Mouse (Mus musculus) ES-E14 (cell line): Measurements from ENCODE around the gene Foxs1. TPM values are rescaled to one million over a fixed set of nuclear protein-coding genes. Genes with fewer than 3 reads are reported as not detected.

Experiments used
- DNase-seq: peaks from one replicate; pipeline ENCODE4 v3.0.0-alpha.2; 2013; ENCODE audit warnings: low read depth, low spot score
- H3K27ac ChIP-seq: 2 replicates; pipeline ENCODE4 v1.5.1; 2012; ENCODE audit warnings: low read depth, mild to moderate bottlenecking, low read length, moderate library complexity, mixed read lengths; ENCODE audit not compliant: poor library complexity, insufficient read depth, severe bottlenecking
- H3K36me3 ChIP-seq: 2 replicates; pipeline ENCODE4 v1.6.1; 2012; ENCODE audit warnings: mild to moderate bottlenecking, low read length, moderate library complexity, mixed read lengths; ENCODE audit not compliant: control insufficient read depth, poor library complexity, insufficient read depth, severe bottlenecking
- H3K4me1 ChIP-seq, 2 experiments: fragments of 150-350 bp in 1 of 2; sonication (generic) in 1 of 2; 2 replicates each; pipeline ENCODE4 v1.6.1; 2012; ENCODE audit warnings: low read length in 2 of 2, mild to moderate bottlenecking in 1 of 2, mixed read lengths in 1 of 2; ENCODE audit not compliant: control insufficient read depth in 2 of 2, insufficient read depth in 2 of 2, poor library complexity in 1 of 2
- H3K4me3 ChIP-seq, 2 experiments: fragments of 150-350 bp in 1 of 2; sonication (generic) in 1 of 2; 2 replicates each; pipeline ENCODE4 v1.5.1; 2012; ENCODE audit warnings: low read length in 2 of 2, low read depth in 1 of 2, mild to moderate bottlenecking in 1 of 2, mixed read lengths in 1 of 2; ENCODE audit not compliant: insufficient read depth in 1 of 2, poor library complexity in 1 of 2, severe bottlenecking in 1 of 2
- H3K9ac ChIP-seq: 2 replicates; pipeline ENCODE4 v1.6.1; 2012; ENCODE audit warnings: low read depth, mild to moderate bottlenecking, low read length, mixed read lengths; ENCODE audit not compliant: poor library complexity, insufficient read depth, severe bottlenecking
- H3K9me3 ChIP-seq: fragments of 150-350 bp; sonication (generic); 2 replicates; pipeline ENCODE4 v1.6.1; 2012; ENCODE audit warnings: low read depth, mild to moderate bottlenecking, low read length; ENCODE audit not compliant: control insufficient read depth, insufficient read depth
- CHD2 ChIP-seq: IDR thresholded peaks from 2 replicates; pipeline ENCODE4 v1.6.1; 2014; ENCODE audit warnings: mild to moderate bottlenecking, low read depth, low read length, inconsistent platforms
- HCFC1 ChIP-seq: IDR thresholded peaks from 2 replicates; pipeline ENCODE4 v1.6.1; 2012; ENCODE audit warnings: low read length, inconsistent platforms, borderline replicate concordance; ENCODE audit not compliant: insufficient read depth
- MAFK ChIP-seq: IDR thresholded peaks from 2 replicates; pipeline ENCODE4 v1.6.1; 2014; ENCODE audit warnings: mild to moderate bottlenecking, low read depth, low read length, inconsistent platforms; ENCODE audit not compliant: insufficient read depth
- ZC3H11A ChIP-seq: IDR thresholded peaks from 2 replicates; pipeline ENCODE4 v1.6.1; 2012; ENCODE audit warnings: low read depth, mild to moderate bottlenecking, inconsistent platforms, low read length, borderline replicate concordance
- ZNF384 ChIP-seq: IDR thresholded peaks from 2 replicates; pipeline ENCODE4 v1.6.1; 2012; ENCODE audit warnings: low read depth, low read length, inconsistent platforms
- in situ Hi-C, 2 experiments: fragments of 600-800 bp; cut with MboI; formaldehyde crosslinking; loops; one replicate each; pipeline ENCODE4 v1.15.1; 2025; ENCODE audit warnings: low sequenced_read_pairs in 2 of 2, inconsistent platforms in 1 of 2; ENCODE audit not compliant: unreplicated experiment in 2 of 2
- total RNA-seq: library from RNA; depleted of rRNA; stranded (reverse); fragments of 300-350 nt; gene quantifications from 2 replicates; pipeline ENCODE4 v1.2.3, GENCODE M21; 2012

The Foxs1 gene
- total RNA-seq, 1 experiment, result 0.36 TPM

DNA sequence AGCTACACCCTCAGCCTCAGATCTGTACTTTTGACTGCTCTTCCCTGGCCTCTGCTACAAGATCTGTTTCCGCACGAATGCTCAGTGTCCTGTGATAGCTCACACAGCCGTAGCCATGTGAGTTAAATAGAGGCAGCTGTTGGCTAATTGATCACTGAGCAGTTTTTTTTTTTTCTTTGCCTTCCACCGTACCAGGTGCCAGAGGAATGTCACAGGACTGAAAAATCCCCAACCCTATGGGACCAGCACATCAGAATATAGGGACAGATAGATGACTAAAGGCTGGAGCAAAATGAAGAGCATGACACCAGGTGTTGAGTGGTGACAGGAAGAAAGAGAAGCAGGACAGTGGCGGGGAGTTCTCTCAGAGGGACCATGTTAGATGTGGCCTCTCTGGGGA lies 16.9 kb downstream of the Foxs1 start:
- no peak for DNase-seq
- no peak overlapping the region for H3K9ac ChIP-seq
- H3K4me3 ChIP-seq, result no peak overlapping the region
- no peak overlapping the region for H3K27ac ChIP-seq
- H3K36me3 ChIP-seq, result no peaks in the 10 kb centered on the region
- peaks cover 0 to 9% of the 10 kb centered on the region in 2 experiments; a peak in 1 of 4 replicates for H3K4me1 ChIP-seq
- in situ Hi-C loops, result loop anchor here (10.0 to 25.0 kb wide), 2 partner anchors 221 to 229 kb away; no protein-coding TSS in a partner anchor
- TF ChIP-seq MAFK, result no peak
- TF ChIP-seq ZC3H11A, result no peak
- TF ChIP-seq ZNF384, result no peak
- H3K9me3 ChIP-seq, result no peaks in the 10 kb centered on the region

DNA sequence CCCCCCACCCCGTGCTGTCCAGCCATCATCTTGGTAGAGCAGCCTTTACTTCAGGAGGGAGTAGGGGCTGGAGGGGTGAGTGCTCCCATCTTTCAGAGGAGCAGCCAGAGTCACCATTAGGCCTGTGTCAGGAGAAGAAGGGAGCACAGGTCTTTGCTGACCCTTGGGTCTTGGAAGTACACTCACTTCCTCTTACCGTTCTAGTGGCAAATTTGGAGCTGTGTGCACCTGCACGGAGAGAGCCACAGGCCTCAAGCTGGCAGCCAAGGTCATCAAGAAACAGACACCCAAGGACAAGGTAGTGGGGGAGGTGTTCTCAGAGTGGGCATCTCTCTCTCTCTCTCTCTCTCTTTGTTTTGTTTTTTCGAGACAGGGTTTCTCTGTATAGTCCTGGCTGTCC lies 17.6 kb downstream of the Foxs1 start:
- no peak for DNase-seq
- Histone ChIP-seq H3K9me3 (no peaks in the 10 kb centered on the region), H3K36me3 (no peaks in the 10 kb centered on the region), H3K27ac (no peak overlapping the region), H3K9ac (no peak overlapping the region), H3K4me1 (peaks cover 0 to 9% of the 10 kb centered on the region in 2 experiments; a peak in 1 of 4 replicates), H3K4me3 (no peak overlapping the region)
- TF ChIP-seq HCFC1 (no peak), ZC3H11A (no peak), ZNF384 (no peak), CHD2 (no peak), MAFK (no peak)
- in situ Hi-C loops, result loop anchor here (10.0 to 25.0 kb wide), 2 partner anchors 222 to 229 kb away; no protein-coding TSS in a partner anchor

DNA sequence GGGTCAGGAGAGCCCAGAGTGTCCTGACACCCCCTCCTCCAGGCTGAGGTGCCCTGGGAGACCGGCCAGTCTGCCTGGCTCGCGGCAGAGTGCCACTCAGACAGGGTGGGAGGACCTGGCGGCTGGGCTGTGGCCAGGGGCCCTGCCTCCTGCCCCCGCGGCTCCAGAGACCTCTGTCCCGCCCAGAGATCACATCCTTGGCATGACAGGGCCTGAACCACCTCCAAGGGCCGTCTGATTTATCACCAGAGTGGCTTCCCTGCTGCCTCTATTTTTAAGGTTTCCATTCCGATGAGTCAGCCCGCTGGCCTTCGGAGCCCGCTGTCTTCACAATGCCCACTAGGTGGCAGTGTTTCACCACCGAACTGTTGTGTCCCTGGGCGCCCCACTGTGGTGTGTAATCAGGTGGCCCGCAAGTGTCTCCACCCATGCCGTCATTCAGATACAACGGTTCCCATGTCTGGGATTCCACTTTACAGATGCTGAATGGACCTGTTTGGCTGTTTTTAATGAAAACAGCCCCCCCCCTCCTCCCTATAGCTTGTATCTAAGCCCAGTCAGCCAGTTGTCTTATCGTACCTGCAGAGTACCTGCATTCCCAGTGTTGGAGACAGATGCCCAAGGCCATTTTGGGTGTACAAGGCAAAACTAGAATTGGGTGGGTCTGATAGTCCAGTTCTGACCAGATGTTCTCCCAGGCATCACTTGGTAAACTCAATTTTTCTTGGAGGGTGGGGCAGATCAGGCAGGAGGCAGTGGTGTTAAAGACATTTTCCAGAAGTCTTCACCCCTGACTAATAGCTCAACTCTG lies 18.5 kb downstream of the Foxs1 start:
- H3K27ac ChIP-seq, result no peak overlapping the region
- peaks cover 0 to 9% of the 10 kb centered on the region in 2 experiments; a peak in 1 of 4 replicates for H3K4me1 ChIP-seq
- no peak overlapping the region for H3K9ac ChIP-seq
- in situ Hi-C loops, result loop anchor here (10.0 to 25.0 kb wide), 2 partner anchors 223 to 230 kb away; no protein-coding TSS in a partner anchor
- 0 out of 2 replicates have a peak, but pooled peaks have one; percentile 49 for TF ChIP-seq ZC3H11A
- no peak for TF ChIP-seq ZNF384
- TF ChIP-seq CHD2, result no peak
- TF ChIP-seq MAFK, result peak; percentile 84
- no peak for TF ChIP-seq HCFC1
- peak; percentile 88 for DNase-seq
- H3K9me3 ChIP-seq, result no peaks in the 10 kb centered on the region
- no peaks in the 10 kb centered on the region for H3K36me3 ChIP-seq
- H3K4me3 ChIP-seq, result no peak overlapping the region; a peak in 1 of 4 replicates

DNA sequence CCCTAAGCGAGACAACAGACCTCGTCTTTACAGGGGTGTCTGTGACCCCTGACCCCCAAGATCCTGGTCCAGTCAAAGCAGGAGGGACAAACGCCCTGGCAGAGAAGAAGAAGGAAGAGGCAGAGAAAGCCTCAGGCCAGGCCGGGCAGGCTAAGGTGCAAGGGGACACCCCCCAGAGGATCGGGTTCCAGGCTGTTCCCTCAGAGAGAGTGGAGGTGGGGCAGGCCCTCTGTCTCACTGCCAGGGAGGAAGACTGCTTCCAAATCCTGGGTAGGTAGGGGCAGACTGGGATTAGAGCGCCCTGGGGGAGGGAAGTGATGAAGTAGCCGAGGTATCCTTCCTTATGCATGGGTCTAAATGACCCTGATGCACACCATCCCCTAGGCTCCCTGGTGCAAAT lies 19.5 kb downstream of the Foxs1 start:
- no peak for DNase-seq
- Histone ChIP-seq H3K36me3 (no peaks in the 10 kb centered on the region), H3K4me1 (peaks cover 0 to 9% of the 10 kb centered on the region in 2 experiments; a peak in 1 of 4 replicates), H3K9me3 (no peaks in the 10 kb centered on the region), H3K27ac (no peak overlapping the region), H3K4me3 (no peak overlapping the region), H3K9ac (no peak overlapping the region)
- TF ChIP-seq ZC3H11A (no peak), CHD2 (no peak)
- in situ Hi-C loops, result loop anchor here (10.0 to 25.0 kb wide), 2 partner anchors 224 to 231 kb away; no protein-coding TSS in a partner anchor
